ENCODE assay signal across 8 mouse cellular contexts in genomic region chr11:66982794-66983193, GRCm38 (mm10). TPM values are rescaled to one million over a fixed set of nuclear protein-coding genes. Genes with fewer than 3 reads are reported as not detected.
A peak's percentile ranks its signal among the peaks of the same experiment; 100 is the strongest.
DNase-seq lines count a peak whose midpoint lies in the region; ATAC-seq and TF ChIP-seq lines count a peak whose summit lies in the region.

No protein-coding gene starts in this region.

- no peaks in the 10 kb centered on the region for H3K36me3 ChIP-seq in testis, adult 2 months (ENCODE audit: control insufficient read depth, insufficient read depth, low read length)
- H3K36me3 ChIP-seq in heart, embryonic 15.5 days, result no peaks in the 10 kb centered on the region

- no peak overlapping the region for H3K4me3 ChIP-seq in testis, adult 2 months (ENCODE audit: control insufficient read depth, low read depth, low read length)
- no peak overlapping the region for H3K4me3 ChIP-seq in heart, embryonic 15.5 days

- H3K4me1 ChIP-seq in testis, adult 2 months (ENCODE audit: control insufficient read depth, insufficient read depth, low read length), result no peaks in the 10 kb centered on the region
- H3K4me1 ChIP-seq in heart, embryonic 15.5 days (replicated peaks), result peaks cover 28% of the 10 kb centered on the region

- no peaks in the 10 kb centered on the region for H3K9me3 ChIP-seq in heart, embryonic 15.5 days (replicated peaks)

- peak; percentile 63; the same call in 1 of the 2 replicates for ATAC-seq in heart, embryonic 15.5 days (replicated peaks; ENCODE audit: insufficient number of reproducible peaks, insufficient read depth, low FRiP score, low read depth)

- TF ChIP-seq CTCF in testis, adult 2 months (IDR thresholded peaks at IDR 0.05; ENCODE audit: control insufficient read depth, insufficient read depth, insufficient replicate concordance, low read depth, low read length), result peak; percentile 37; the same call in 1 of the 2 replicates

- H3K27me3 ChIP-seq in testis, adult 2 months (ENCODE audit: control insufficient read depth, insufficient read depth, low read length), result no peaks in the 10 kb centered on the region
- H3K27me3 ChIP-seq in heart, embryonic 15.5 days, result 0 out of 2 replicates have a peak, but pooled peaks cover 5% of the 10 kb centered on the region

- H3K4me2 ChIP-seq in heart, embryonic 15.5 days, result no peak overlapping the region

- no peak overlapping the region for H3K9ac ChIP-seq in heart, embryonic 15.5 days

- 31% methylated on average over 6 of the region's 6 CpGs for WGBS in heart, embryonic 15.5 days

- DNase-seq in cerebellum, postnatal 25 days, result peak; percentile 17 to 48
- no peak for DNase-seq in cerebellum, adult 11 months
- no peak for DNase-seq in testis, postnatal 14 days (ENCODE audit: low spot score)
- DNase-seq in kidney, postnatal 4 days, result peak; percentile 68 to 80
- DNase-seq in skeletal muscle tissue, adult 2 months (ENCODE audit: low read depth, low spot score), result peak; percentile 18
- no peak for DNase-seq in Muller cell, postnatal 12 days (ENCODE audit: inconsistent ontology term)

- H3K27ac ChIP-seq in testis, adult 2 months (ENCODE audit: control insufficient read depth, insufficient read depth, low read depth, low read length), result no peak overlapping the region
- H3K27ac ChIP-seq in heart, embryonic 15.5 days, result no peak overlapping the region

- no peak for TF ChIP-seq POLR2A in testis, adult 2 months (IDR thresholded peaks at IDR 0.05; ENCODE audit: control insufficient read depth, low read depth, low read length)

RNA-seq across cellular contexts. Expression of gene Tmem238l, which starts 26.4 kb away (rescaled TPM):
- 3.0 TPM in 1 of 2 replicates, not detected in the other for polyA plus RNA-seq in testis, adult 2 months (2012; rRNA removed)
- 0.15 TPM in 1 of 2 replicates, not detected in the other for polyA plus RNA-seq in heart, embryonic 15.5 days (2015; fragmentation: Nextera tagmentation; extraction: Ambion mirVana)

RNA-seq across cellular contexts. Expression of gene Tmem220, which starts 42.2 kb away (rescaled TPM):
- polyA plus RNA-seq in testis, adult 2 months (2012; rRNA removed), result 0.19 and 0.22 TPM in 2 replicates
- 1.2 and 1.6 TPM in 2 replicates for polyA plus RNA-seq in heart, embryonic 15.5 days (2015; fragmentation: Nextera tagmentation; extraction: Ambion mirVana)

Comparison
In these comparisons a context has a peak if more than half of its experiments do, and no peak if none do; other contexts are left out.
1. DNase-seq: peak in cerebellum, postnatal 25 days (2 of 2), kidney, postnatal 4 days (2 of 2) and skeletal muscle tissue, adult 2 months (single experiment); none in cerebellum, adult 11 months (single experiment), testis, postnatal 14 days (single experiment) and Muller cell, postnatal 12 days (single experiment).